In genomic region chr8:125600033-125600686, GRCm38 (mm10) we compare ENCODE assay signal across 24 mouse cellular contexts. TPM values are rescaled to one million over a fixed set of nuclear protein-coding genes. Genes with fewer than 3 reads are reported as not detected.
DNase-seq lines count a peak whose midpoint lies in the region; ATAC-seq and TF ChIP-seq lines count a peak whose summit lies in the region.
"Had no signal": no experiment of that assay in that cellular context is flagged by ENCODE, and none has a peak within 500 bp of the region (broad histone marks: within the 10 kb centered on the region; RNA-seq: fewer than 3 reads in every experiment).

No protein-coding gene starts in this region.

- no peak overlapping the region for H3K27ac ChIP-seq in liver, embryonic 14.5 days
- H3K27ac ChIP-seq in liver, embryonic 11.5 days (ENCODE audit: low read depth, low read length), result no peak overlapping the region
- H3K27ac ChIP-seq: forebrain, embryonic 15.5 days; kidney, embryonic 15.5 days had no signal

- no peaks in the 10 kb centered on the region for H3K9me3 ChIP-seq in liver, embryonic 14.5 days (ENCODE audit: control insufficient read depth, low read length)
- H3K9me3 ChIP-seq in liver, embryonic 11.5 days (ENCODE audit: control insufficient read depth, low read length), result no peaks in the 10 kb centered on the region
- H3K9me3 ChIP-seq: forebrain, embryonic 15.5 days; heart, embryonic 10.5 days; kidney, embryonic 15.5 days had no signal

- H3K9ac ChIP-seq in liver, embryonic 14.5 days (replicated peaks), result no peak overlapping the region
- no peak overlapping the region for H3K9ac ChIP-seq in liver, embryonic 11.5 days (ENCODE audit: low read depth, low read length)
- H3K9ac ChIP-seq: forebrain, embryonic 15.5 days; kidney, embryonic 15.5 days; lung, embryonic 14.5 days had no signal

- peaks cover 0 to 10% of the 10 kb centered on the region in 2 experiments; a peak in 2 of 4 replicates for H3K4me1 ChIP-seq in liver, embryonic 14.5 days (replicated peaks; ENCODE audit: control insufficient read depth in 2 of 2, insufficient read depth in 2 of 2, low read length in 1 of 2)
- H3K4me1 ChIP-seq in liver, embryonic 11.5 days (replicated peaks; ENCODE audit: control insufficient read depth, insufficient read depth, low read length), result peaks cover 4% of the 10 kb centered on the region

- no peak overlapping the region for H3K4me2 ChIP-seq in liver, embryonic 14.5 days (ENCODE audit: low read depth)
- H3K4me2 ChIP-seq in liver, embryonic 11.5 days, result no peak overlapping the region
- H3K4me2 ChIP-seq: forebrain, embryonic 15.5 days; kidney, embryonic 15.5 days; lung, embryonic 14.5 days had no signal

- 17% methylated on average over 12 of the region's 12 CpGs for WGBS in liver, embryonic 14.5 days (ENCODE audit: insufficient replicate concordance)
- 47% methylated on average over 12 of the region's 12 CpGs for WGBS in liver, embryonic 11.5 days

- no peak for TF ChIP-seq CTCF in liver, embryonic 14.5 days (IDR thresholded peaks at IDR 0.05; ENCODE audit: low read depth)

- H3K27me3 ChIP-seq in liver, embryonic 14.5 days (ENCODE audit: control insufficient read depth, insufficient read depth, low read length), result no peaks in the 10 kb centered on the region
- H3K27me3 ChIP-seq in liver, embryonic 11.5 days (replicated peaks; ENCODE audit: control insufficient read depth, insufficient read depth, low read length), result no peaks in the 10 kb centered on the region
- H3K27me3 ChIP-seq: forebrain, embryonic 15.5 days; kidney, embryonic 15.5 days; Patski had no signal

- TF ChIP-seq EP300 in liver, embryonic 14.5 days (IDR thresholded peaks at IDR 0.05; ENCODE audit: low read depth), result no peak

- DNase-seq in embryo, embryonic 10.5 days (ENCODE audit: low spot score), result peak; percentile 20
- DNase-seq in embryo, embryonic 9.5 days (ENCODE audit: extremely low spot score), result no peak
- DNase-seq in liver, embryonic 14.5 days (ENCODE audit: low read depth in 3 of 3, low spot score in 3 of 3), result peak in 1 of 3 experiments; percentile 13
- no peak for DNase-seq in liver, embryonic 11.5 days (ENCODE audit: low spot score)
- DNase-seq in cerebellum, adult 8-10 months, result no peak
- no peak for DNase-seq in lung, postnatal 36 days
- DNase-seq in yolk sac, embryonic 10.5 days (ENCODE audit: low spot score), result no peak
- DNase-seq: adrenal gland, postnatal 10 days; cerebellum, adult 11-12 months; gastrocnemius, postnatal 25 days; heart, postnatal 14 days; left cerebral cortex, postnatal 4 days; liver; lung, embryonic 14.5 days; lung, postnatal 4 days; thymus, postnatal 25 days had no signal

- H3K4me3 ChIP-seq in liver, embryonic 14.5 days (ENCODE audit: insufficient read depth in 1 of 2, low read depth in 2 of 2, low read length in 2 of 2), result no peak overlapping the region
- H3K4me3 ChIP-seq in liver, embryonic 11.5 days (ENCODE audit: low read depth, low read length), result no peak overlapping the region
- H3K4me3 ChIP-seq: forebrain, embryonic 15.5 days; heart, embryonic 10.5 days; kidney, embryonic 15.5 days had no signal

- no peaks in the 10 kb centered on the region for H3K36me3 ChIP-seq in liver, embryonic 14.5 days (replicated peaks; ENCODE audit: control insufficient read depth, insufficient read depth, low read depth)
- no peaks in the 10 kb centered on the region for H3K36me3 ChIP-seq in liver, embryonic 11.5 days (ENCODE audit: control insufficient read depth, insufficient read depth, low read length)
- H3K36me3 ChIP-seq: forebrain, embryonic 15.5 days; heart, embryonic 10.5 days; kidney, embryonic 15.5 days had no signal

- 0 out of 2 replicates have a peak, but pooled peaks have one; percentile 15 for ATAC-seq in liver, embryonic 14.5 days (ENCODE audit: insufficient read depth)
- ATAC-seq in liver, embryonic 11.5 days (replicated peaks; ENCODE audit: low FRiP score), result no peak
- ATAC-seq in monocyte, adult 5-6 weeks (replicated peaks; ENCODE audit: insufficient number of reproducible peaks, low FRiP score, low TSS enrichment, poor library complexity, severe bottlenecking), result peak; percentile 83
- ATAC-seq: forebrain, embryonic 15.5 days; hindbrain, embryonic 16.5 days; intestine, embryonic 16.5 days; midbrain, embryonic 16.5 days; Patski had no signal

RNA-seq across cellular contexts. Expression of gene Sipa1l2, which starts 30.6 kb away (rescaled TPM):
- polyA plus RNA-seq in liver, embryonic 14.5 days (2012; rRNA removed), result 0.64 and 0.69 TPM in 2 replicates
- 0.39 and 0.47 TPM in 2 replicates for polyA plus RNA-seq in liver, embryonic 14.5 days (2014; fragmentation: Nextera tagmentation; extraction: Ambion mirVana)
- 4.7 and 4.8 TPM in 2 replicates for polyA plus RNA-seq in liver, embryonic 11.5 days (2014; fragmentation: Nextera tagmentation; extraction: Ambion mirVana)
- total RNA-seq in monocyte, adult 5-6 weeks (2017), result 14.4 to 15.8 TPM (median 15.8 TPM) in 3 replicates
